Mouse (Mus musculus): ENCODE results near the gene Glb1.
"Not testable (repeated sequence)": the region's sequence is repeated elsewhere in the genome, so short reads cannot be mapped to it uniquely, and the experiment has no call there.

The Glb1 gene

GRCm38 (mm10) chr9:114496469-114496868 is 95.6 kb downstream of the Glb1 start:
- in situ Hi-C loops (cut with MboI; ENCODE audit: low sequenced_read_pairs) = loop anchor here (5.0 kb wide), 1 partner anchor 79 kb away; no protein-coding TSS in a partner anchor

GRCm38 (mm10) chr9:114498218-114498617 is 97.3 kb downstream of the Glb1 start:
- in situ Hi-C loops (cut with MboI; ENCODE audit: low sequenced_read_pairs) = loop anchor here (5.0 kb wide), 1 partner anchor 81 kb away; no protein-coding TSS in a partner anchor

GRCm38 (mm10) chr9:114499783-114500515 is 99.1 kb downstream of the Glb1 start:
- in situ Hi-C loops (cut with MboI; ENCODE audit: low sequenced_read_pairs) = loop anchor here (5.0 kb wide), 2 partner anchors 77 to 83 kb away; no protein-coding TSS in a partner anchor

GRCm38 (mm10) chr9:114501111-114501510 is 100.2 kb downstream of the Glb1 start:
- in situ Hi-C loops (cut with MboI; ENCODE audit: low sequenced_read_pairs) = loop anchor here (5.0 kb wide), 1 partner anchor 76 kb away; no protein-coding TSS in a partner anchor

GRCm38 (mm10) chr9:114501913-114502312 is 101.0 kb downstream of the Glb1 start:
- in situ Hi-C loops (cut with MboI; ENCODE audit: low sequenced_read_pairs) = loop anchor here (5.0 kb wide), 1 partner anchor 75 kb away; no protein-coding TSS in a partner anchor

GRCm38 (mm10) chr9:114502711-114503427 is 102.0 kb downstream of the Glb1 start:
- in situ Hi-C loops (cut with MboI; ENCODE audit: low sequenced_read_pairs) = loop anchor here (5.0 kb wide), 1 partner anchor 74 kb away; no protein-coding TSS in a partner anchor

- in situ Hi-C loops (cut with MboI; ENCODE audit: low sequenced_read_pairs) = loop anchor here (5.0 kb wide), 1 partner anchor 72 kb away; no protein-coding TSS in a partner anchor
Observed at GRCm38 (mm10) chr9:114504816-114505215, 103.9 kb downstream of the Glb1 start, which contains the start of gene Ccr4. Gene Ccr4 (minus strand): TSS chr9:114504916.

GRCm38 (mm10) chr9:114506564-114506963 is 105.7 kb downstream of the Glb1 start:
- in situ Hi-C loops (cut with MboI; ENCODE audit: low sequenced_read_pairs) = no loop called here

- in situ Hi-C loops (cut with MboI; ENCODE audit: low sequenced_read_pairs) = no loop called here
Observed at GRCm38 (mm10) chr9:114507421-114507820, 106.5 kb downstream of the Glb1 start.

- in situ Hi-C loops (cut with MboI; ENCODE audit: low sequenced_read_pairs) = no loop called here
Observed at GRCm38 (mm10) chr9:114509785-114510184, 108.9 kb downstream of the Glb1 start.

GRCm38 (mm10) chr9:114512831-114513230 is 112.0 kb downstream of the Glb1 start:
- in situ Hi-C loops (cut with MboI; ENCODE audit: low sequenced_read_pairs) = no loop called here

GRCm38 (mm10) chr9:114515364-114515763 is 114.5 kb downstream of the Glb1 start, which contains the start of gene C130032M10Rik:
Gene C130032M10Rik (plus strand): TSS chr9:114515697.
- in situ Hi-C loops (cut with MboI; ENCODE audit: low sequenced_read_pairs) = no loop called here

- in situ Hi-C loops (cut with MboI; ENCODE audit: low sequenced_read_pairs) = no loop called here
Observed at GRCm38 (mm10) chr9:114517924-114518497, 117.1 kb downstream of the Glb1 start.

- in situ Hi-C loops (cut with MboI; ENCODE audit: low sequenced_read_pairs) = no loop called here
Observed at GRCm38 (mm10) chr9:114518812-114519477, 118.1 kb downstream of the Glb1 start.

GRCm38 (mm10) chr9:114520529-114520928 is 119.7 kb downstream of the Glb1 start:
- in situ Hi-C loops (cut with MboI; ENCODE audit: low sequenced_read_pairs) = not testable (repeated sequence)

- in situ Hi-C loops (cut with MboI; ENCODE audit: low sequenced_read_pairs) = no loop called here
Observed at GRCm38 (mm10) chr9:114522041-114522440, 121.2 kb downstream of the Glb1 start.

GRCm38 (mm10) chr9:114522501-114522900 is 121.6 kb downstream of the Glb1 start:
- in situ Hi-C loops (cut with MboI; ENCODE audit: low sequenced_read_pairs) = no loop called here

Data from CH12F3 (cell line).